Mouse (Mus musculus): Measurements from ENCODE around the gene Snx29. TPM values are rescaled to one million over a fixed set of nuclear protein-coding genes. Genes with fewer than 3 reads are reported as not detected.
A peak's percentile ranks its signal among the peaks of the same experiment; 100 is the strongest.
"Not testable (repeated sequence)": the region's sequence is repeated elsewhere in the genome, so short reads cannot be mapped to it uniquely, and the experiment has no call there.

Gene Snx29
- 3.4 and 4.4 TPM in 2 replicates for polyA plus RNA-seq (2015; fragmentation: Nextera tagmentation; extraction: Ambion mirVana)

DNA sequence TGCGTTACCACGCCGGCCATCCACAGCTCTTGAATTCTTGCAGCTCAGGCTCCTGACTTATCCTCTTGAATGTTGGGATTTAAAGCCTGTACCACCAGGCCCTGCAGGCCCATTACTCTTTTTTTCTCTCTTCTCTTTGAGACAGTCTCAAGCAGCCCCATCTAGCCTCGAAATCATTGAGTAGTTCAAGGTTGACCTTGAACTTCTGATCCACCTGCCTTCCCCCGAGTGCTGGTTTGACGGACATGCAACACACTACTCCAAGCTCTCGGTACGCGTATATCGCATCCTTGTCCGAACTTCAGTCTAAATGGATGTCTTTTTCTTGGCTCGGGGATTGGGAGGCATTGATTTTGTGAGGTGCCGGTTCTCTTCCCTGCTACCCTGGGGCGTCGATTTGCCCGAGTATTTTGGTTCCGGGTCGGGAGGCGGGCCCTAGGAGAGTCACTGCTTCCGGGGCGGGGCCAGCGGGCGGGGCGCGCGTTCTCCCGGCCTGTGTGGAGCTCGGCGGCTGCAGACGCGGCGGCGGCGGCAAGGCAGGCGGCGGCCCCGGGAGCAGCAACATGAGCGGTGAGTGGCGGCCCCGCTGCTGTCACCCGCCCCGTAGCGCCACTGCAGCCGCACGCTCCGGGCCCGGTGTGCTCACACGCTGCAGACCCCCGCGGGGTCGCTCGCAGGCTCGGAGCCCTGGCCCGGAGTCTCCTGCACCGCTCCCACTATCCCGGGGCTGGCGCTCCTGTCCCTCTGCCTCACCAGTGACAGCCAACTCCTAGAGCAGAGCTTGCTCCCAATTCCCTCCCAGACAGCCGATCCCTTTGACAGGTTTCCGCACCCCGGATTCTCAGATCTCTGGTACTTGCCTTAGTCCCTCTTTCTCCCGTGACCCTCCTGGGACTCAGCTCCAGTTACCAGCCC, at the start of gene Snx29:
Snx29 (plus strand) TSS at position 500 of the 915 bp plus-strand sequence.
- no peaks in the 10 kb centered on the region for H3K27me3 ChIP-seq
- 4% methylated on average over 61 of the region's 61 CpGs for WGBS (ENCODE audit: insufficient replicate concordance)
- peak; percentile 95 for DNase-seq

DNA sequence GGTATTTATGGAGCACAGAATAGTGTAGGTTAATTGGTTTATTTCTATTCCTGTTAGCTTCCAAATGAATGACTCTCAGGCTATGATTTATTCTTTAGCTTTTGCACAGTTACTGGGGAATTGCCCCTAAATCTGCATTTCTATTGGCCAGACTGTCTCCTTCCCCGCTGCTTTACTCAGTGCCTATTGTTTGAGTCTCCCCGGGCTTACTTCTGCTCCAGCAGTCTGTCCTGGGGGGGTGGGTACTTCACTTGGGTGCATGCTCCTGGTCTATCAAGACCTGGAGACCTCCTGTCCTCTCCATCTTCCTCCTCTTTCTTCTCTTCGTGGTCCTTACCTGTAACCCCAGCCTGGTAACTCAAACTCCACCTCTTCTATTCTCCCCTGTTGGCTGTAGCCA, 45.8 kb upstream of the Snx29 start:
- ATAC-seq (ENCODE audit: low read depth) (no peak), DNase-seq (no peak)
- Histone ChIP-seq H3K27me3 (no peaks in the 10 kb centered on the region), H3K4me2 (no peak overlapping the region), H3K27ac (no peak overlapping the region), H3K9ac (no peak overlapping the region), H3K36me3 (no peaks in the 10 kb centered on the region), H3K9me3 (replicated peaks) (no peaks in the 10 kb centered on the region), H3K4me1 (replicated peaks) (peaks cover 8% of the 10 kb centered on the region), H3K4me3 (replicated peaks) (no peak overlapping the region)
- 58% methylated on average over 3 of the region's 3 CpGs for WGBS (ENCODE audit: insufficient replicate concordance)

More for the DNA sequence above, at the start of gene Snx29:
- no peaks in the 10 kb centered on the region for H3K36me3 ChIP-seq
- H3K4me3 ChIP-seq (replicated peaks), result peak within 1 kb of the TSS; percentile 90
- H3K9me3 ChIP-seq (replicated peaks), result no peaks in the 10 kb centered on the region
- peak; percentile 95 for ATAC-seq (ENCODE audit: low read depth)
- peak within 1 kb of the TSS; percentile 78 for H3K27ac ChIP-seq
- peak within 1 kb of the TSS; percentile 94 for H3K9ac ChIP-seq
- peak within 1 kb of the TSS; percentile 93 for H3K4me2 ChIP-seq
- peaks cover 18% of the 10 kb centered on the region for H3K4me1 ChIP-seq (replicated peaks)

DNA sequence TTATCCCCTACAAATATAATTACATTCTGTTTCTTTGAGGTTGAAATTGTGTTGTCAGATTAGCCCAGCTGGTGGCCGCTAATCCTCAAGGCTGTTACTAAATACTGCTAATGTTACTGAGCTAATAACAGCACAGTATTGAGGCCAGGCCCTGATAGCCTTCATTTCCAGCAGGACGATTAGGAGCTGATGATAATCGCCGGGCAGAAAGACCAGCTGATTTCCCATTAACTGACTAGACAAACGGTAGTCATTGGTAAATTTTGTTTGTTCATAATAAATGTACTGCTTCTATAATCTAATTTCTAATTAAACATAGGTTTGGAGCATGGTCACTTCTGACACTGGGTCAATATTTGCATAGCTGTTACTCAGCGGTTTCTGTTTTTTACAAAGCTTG, 43.9 kb upstream of the Snx29 start:
- Histone ChIP-seq H3K9me3 (replicated peaks) (no peaks in the 10 kb centered on the region), H3K9ac (no peak overlapping the region), H3K4me2 (no peak overlapping the region), H3K4me1 (replicated peaks) (peaks cover 7% of the 10 kb centered on the region), H3K36me3 (no peaks in the 10 kb centered on the region), H3K4me3 (replicated peaks) (no peak overlapping the region), H3K27me3 (no peaks in the 10 kb centered on the region), H3K27ac (no peak overlapping the region)
- ATAC-seq (ENCODE audit: low read depth) (no peak), DNase-seq (no peak)
- 55% methylated on average over 6 of the region's 6 CpGs for WGBS (ENCODE audit: insufficient replicate concordance)

DNA sequence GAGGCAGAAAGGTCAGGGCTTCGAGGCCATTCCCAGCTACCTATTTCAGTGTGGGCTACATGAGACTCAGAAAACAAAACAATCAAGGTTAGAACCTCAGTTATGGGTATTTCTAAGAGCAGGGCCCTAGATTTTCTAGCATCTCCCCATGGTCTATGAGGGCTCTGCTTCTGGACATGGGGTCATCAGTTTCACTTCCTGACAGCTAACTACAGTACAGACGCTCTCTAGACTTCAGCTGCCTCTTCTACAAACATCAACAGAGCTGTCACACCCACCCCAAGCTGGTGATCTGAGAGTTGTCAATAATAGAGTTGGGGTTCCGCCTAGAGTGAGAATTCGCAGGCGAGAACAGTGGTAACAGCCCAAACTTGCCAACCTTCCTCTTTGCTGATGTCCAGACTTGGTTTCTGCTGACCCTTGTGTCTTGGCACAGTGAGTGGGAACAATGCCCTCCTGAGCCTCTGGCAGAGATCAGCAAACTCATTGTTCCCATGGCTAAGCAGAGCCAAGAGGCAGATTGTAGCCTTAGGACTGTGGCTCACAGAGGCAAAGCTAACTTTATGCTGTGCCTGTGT, 40.0 kb upstream of the Snx29 start:
- H3K27me3 ChIP-seq, result no peaks in the 10 kb centered on the region
- H3K9me3 ChIP-seq (replicated peaks), result no peaks in the 10 kb centered on the region
- 81% methylated on average over 5 of the region's 5 CpGs for WGBS (ENCODE audit: insufficient replicate concordance)
- no peak overlapping the region for H3K27ac ChIP-seq
- ATAC-seq (ENCODE audit: low read depth) (no peak), DNase-seq (no peak)
- H3K4me3 ChIP-seq (replicated peaks), result no peak overlapping the region
- H3K4me1 ChIP-seq (replicated peaks), result peaks cover 23% of the 10 kb centered on the region
- no peaks in the 10 kb centered on the region for H3K36me3 ChIP-seq
- no peak overlapping the region for H3K4me2 ChIP-seq
- no peak overlapping the region for H3K9ac ChIP-seq

DNA sequence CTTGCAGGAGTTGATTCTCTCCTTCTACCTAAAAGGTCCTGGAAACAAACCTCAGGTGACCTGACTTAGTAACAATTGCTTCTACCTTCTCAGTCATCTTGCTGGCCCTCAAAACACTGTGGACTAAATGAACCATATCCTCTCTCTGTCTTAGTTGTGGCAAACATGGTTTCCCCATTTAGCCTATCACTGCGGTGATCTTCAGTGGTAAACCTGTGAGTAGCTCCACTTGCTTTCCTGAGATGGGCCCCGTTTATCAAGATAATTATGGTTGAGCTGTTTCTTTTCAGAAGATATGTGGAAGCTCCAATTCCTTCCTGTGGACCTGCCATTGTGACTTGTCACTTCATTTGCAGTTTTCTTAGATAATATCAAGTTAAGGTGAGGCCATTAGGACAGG, 37.8 kb upstream of the Snx29 start:
- ATAC-seq (ENCODE audit: low read depth) (no peak), DNase-seq (no peak)
- no peak overlapping the region for H3K9ac ChIP-seq
- 51% methylated on average over 2 of the region's 2 CpGs for WGBS (ENCODE audit: insufficient replicate concordance)
- H3K4me1 ChIP-seq (replicated peaks), result peaks cover 15% of the 10 kb centered on the region
- H3K27ac ChIP-seq, result no peak overlapping the region
- H3K4me3 ChIP-seq (replicated peaks), result no peak overlapping the region
- H3K27me3 ChIP-seq, result no peaks in the 10 kb centered on the region
- H3K4me2 ChIP-seq, result no peak overlapping the region
- no peaks in the 10 kb centered on the region for H3K36me3 ChIP-seq
- no peaks in the 10 kb centered on the region; the same call in 1 of the 2 replicates for H3K9me3 ChIP-seq (replicated peaks)

DNA sequence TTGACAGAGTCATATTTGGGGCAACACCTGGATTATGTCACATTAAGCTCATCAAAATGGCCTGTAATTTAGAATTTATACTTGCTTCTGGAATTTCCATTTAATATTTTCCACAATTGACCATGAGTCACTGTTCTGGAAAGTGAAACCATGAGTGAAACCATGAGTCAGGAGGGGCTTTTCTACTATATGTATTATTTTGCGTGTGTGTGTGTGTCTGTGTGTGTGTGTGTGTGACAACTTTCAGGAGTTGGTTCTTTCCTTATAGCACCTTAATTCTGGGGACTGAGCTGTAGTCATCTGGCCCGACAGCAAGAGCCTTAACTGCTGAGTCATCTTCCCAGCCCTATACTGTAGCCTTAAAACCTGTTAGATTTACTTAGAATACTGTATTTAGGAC, 36.8 kb upstream of the Snx29 start:
- H3K36me3 ChIP-seq, result no peaks in the 10 kb centered on the region
- no peak overlapping the region for H3K27ac ChIP-seq
- peaks cover 9% of the 10 kb centered on the region for H3K9me3 ChIP-seq (replicated peaks)
- peak; percentile 15 for DNase-seq
- WGBS (ENCODE audit: insufficient replicate concordance), result 60% methylated on average over 2 of the region's 2 CpGs
- H3K9ac ChIP-seq, result no peak overlapping the region
- no peak overlapping the region for H3K4me3 ChIP-seq (replicated peaks)
- H3K27me3 ChIP-seq, result no peaks in the 10 kb centered on the region
- ATAC-seq (ENCODE audit: low read depth), result no peak
- no peak overlapping the region for H3K4me2 ChIP-seq
- H3K4me1 ChIP-seq (replicated peaks), result peaks cover 15% of the 10 kb centered on the region

DNA sequence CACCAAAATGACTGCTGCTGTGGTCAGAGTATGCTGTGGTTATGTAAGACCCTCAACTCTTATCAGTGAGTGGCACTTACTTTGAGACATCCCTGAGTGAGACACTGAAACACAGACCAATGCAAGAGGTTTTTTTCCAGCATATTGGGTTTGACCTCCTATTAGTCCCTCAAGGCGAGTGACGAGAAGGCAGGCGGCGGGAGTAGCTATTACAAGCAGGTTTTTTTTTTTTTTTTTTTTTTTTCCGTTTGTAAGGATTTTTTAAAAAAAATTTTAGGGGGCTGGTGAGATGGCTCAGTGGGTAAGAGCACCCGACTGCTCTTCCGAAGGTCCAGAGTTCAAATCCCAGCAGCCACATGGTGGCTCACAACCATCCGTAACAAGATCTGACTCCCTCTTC, 33.8 kb upstream of the Snx29 start:
- H3K9me3 ChIP-seq (replicated peaks); H3K4me2 ChIP-seq; H3K4me3 ChIP-seq (replicated peaks); H3K9ac ChIP-seq; ATAC-seq (ENCODE audit: low read depth); DNase-seq; H3K27me3 ChIP-seq; H3K27ac ChIP-seq; H3K36me3 ChIP-seq: not testable (repeated sequence)
- peaks cover 15% of the 10 kb centered on the region for H3K4me1 ChIP-seq (replicated peaks)
- WGBS (ENCODE audit: insufficient replicate concordance), result 82% methylated on average over 8 of the region's 8 CpGs

DNA sequence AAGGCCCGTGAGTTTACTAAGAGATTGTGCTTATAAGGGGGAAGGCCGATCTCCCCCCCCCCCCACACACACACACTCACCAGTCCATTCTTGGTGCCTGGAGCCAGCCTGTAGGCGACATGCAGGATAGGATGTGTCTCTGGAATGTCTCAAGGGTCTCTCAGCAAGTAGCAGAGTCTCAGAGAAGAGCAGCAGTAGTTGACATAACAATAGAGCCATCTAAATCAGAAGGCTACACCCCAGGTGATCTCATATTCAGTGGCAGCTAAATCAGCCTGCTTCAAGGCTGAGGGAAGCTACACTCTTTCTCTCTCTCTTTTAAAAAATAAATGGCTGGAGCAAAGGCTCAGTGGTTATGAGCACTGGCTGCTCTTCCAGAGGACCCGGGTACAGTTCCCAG, 27.1 kb upstream of the Snx29 start:
- H3K27me3 ChIP-seq, result not testable (repeated sequence)

DNA sequence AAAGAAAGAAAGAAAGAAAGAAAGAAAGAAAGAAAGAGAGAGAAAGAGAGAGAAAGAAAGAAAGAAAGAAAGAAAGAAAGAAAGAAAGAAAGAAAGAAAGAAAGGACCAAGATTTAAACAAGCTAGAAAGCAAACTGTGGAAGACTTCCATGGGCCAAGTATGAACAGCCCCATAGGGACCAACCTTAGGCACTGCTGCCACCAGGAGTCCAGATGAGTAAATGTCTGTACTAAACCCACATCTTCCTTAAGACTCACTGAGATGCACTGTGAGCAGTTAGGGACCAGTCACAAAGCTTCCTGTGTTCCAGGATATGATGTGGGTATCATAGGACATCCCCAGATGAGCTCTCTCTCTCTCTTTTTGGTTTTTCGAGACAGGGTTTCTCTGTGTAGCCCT, 25.0 kb upstream of the Snx29 start:
- not testable (repeated sequence) for DNase-seq; H3K9me3 ChIP-seq (replicated peaks); H3K4me1 ChIP-seq (replicated peaks); H3K4me2 ChIP-seq; H3K27ac ChIP-seq; H3K27me3 ChIP-seq; H3K9ac ChIP-seq; H3K36me3 ChIP-seq; H3K4me3 ChIP-seq (replicated peaks)
- ATAC-seq (ENCODE audit: low read depth), result peak; percentile 64; the same call in 1 of the 2 replicates
- WGBS (ENCODE audit: insufficient replicate concordance), result 50% methylated on average over 1 of the region's 1 CpGs

More for the DNA sequence above, 27.1 kb upstream of the Snx29 start:
- H3K4me2 ChIP-seq; H3K9me3 ChIP-seq (replicated peaks); H3K4me3 ChIP-seq (replicated peaks); ATAC-seq (ENCODE audit: low read depth); H3K27ac ChIP-seq; H3K9ac ChIP-seq; H3K36me3 ChIP-seq; DNase-seq; H3K4me1 ChIP-seq (replicated peaks): not testable (repeated sequence)
- 71% methylated on average over 4 of the region's 4 CpGs for WGBS (ENCODE audit: insufficient replicate concordance)

DNA sequence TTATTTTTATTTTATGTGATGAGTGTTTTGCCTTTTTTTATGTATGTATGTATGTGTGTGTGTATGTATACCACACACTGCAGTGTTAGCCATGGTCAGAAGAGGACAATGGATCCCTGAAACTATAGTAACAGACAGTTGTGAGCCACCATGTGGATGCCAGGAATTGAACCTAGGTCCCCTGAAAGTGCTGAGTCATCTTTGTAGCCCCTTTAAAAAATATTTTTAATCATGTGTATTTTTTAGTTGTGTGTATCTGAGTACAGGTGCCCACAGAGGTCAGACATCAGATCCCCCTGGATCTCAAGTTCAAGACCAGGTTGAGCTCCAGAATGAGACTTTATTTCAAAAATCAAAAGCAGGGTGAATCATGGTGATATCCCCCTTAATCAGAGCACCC, 19.0 kb upstream of the Snx29 start:
- Histone ChIP-seq H3K4me2 (no peak overlapping the region), H3K9ac (no peak overlapping the region), H3K4me1 (replicated peaks) (peaks cover 4% of the 10 kb centered on the region), H3K27ac (no peak overlapping the region), H3K36me3 (no peaks in the 10 kb centered on the region), H3K27me3 (no peaks in the 10 kb centered on the region), H3K4me3 (replicated peaks) (no peak overlapping the region), H3K9me3 (replicated peaks) (no peaks in the 10 kb centered on the region)
- ATAC-seq (ENCODE audit: low read depth), result no peak
- DNase-seq, result no peak

DNA sequence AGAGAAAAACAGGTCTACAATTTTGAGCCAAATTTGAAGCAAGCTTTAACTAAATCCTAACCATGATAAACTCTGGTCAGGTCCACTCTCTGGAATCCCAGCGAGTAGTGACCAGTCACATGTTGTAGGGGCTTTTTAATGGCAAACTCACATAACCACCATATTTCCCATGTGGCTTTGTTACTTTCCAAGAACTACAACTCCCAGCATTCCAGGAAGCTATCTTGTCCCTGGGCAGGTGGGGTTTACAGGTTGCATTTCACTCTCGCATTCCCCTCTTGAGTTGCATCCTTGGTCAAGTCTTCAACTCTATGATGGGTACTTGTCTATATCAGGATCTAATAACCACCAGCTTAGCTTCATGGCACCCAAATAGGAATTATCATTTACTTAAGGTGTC, 17.2 kb upstream of the Snx29 start:
- H3K9me3 ChIP-seq (replicated peaks), result no peaks in the 10 kb centered on the region
- no peak overlapping the region for H3K9ac ChIP-seq
- 72% methylated on average over 2 of the region's 2 CpGs for WGBS (ENCODE audit: insufficient replicate concordance)
- no peak overlapping the region for H3K27ac ChIP-seq
- peaks cover under 1% of the 10 kb centered on the region for H3K4me1 ChIP-seq (replicated peaks)
- H3K4me3 ChIP-seq (replicated peaks), result no peak overlapping the region
- no peaks in the 10 kb centered on the region for H3K36me3 ChIP-seq
- ATAC-seq (ENCODE audit: low read depth) (no peak), DNase-seq (no peak)
- H3K27me3 ChIP-seq, result no peaks in the 10 kb centered on the region
- H3K4me2 ChIP-seq, result no peak overlapping the region

DNA sequence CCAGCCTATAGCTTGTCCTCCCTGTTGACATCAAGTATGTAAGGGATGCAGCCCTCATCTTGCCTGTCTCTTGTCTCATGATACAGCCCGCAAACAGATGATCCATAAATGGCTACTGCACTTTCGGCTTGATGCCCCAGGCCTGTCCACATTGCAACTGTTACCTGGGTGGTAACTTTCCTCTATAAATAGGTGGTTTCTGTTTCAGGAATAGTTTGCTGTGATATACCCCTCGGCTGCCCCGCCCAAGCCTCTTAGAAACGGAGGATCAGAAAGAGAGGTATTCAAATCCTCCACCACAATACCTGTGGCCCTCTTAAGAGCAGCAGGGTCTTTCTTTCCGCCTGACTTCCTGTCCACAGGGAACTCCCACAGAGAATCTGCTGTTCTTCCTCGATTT, 9.2 kb upstream of the Snx29 start, which contains the start of gene Tnfrsf17:
Tnfrsf17 (plus strand) TSS at position 301 of the 400 bp plus-strand sequence.
- Histone ChIP-seq H3K9me3 (replicated peaks) (no peaks in the 10 kb centered on the region), H3K4me1 (replicated peaks) (no peaks in the 10 kb centered on the region), H3K36me3 (no peaks in the 10 kb centered on the region), H3K9ac (no peak within 1 kb of the TSS), H3K27me3 (no peaks in the 10 kb centered on the region), H3K4me2 (no peak within 1 kb of the TSS), H3K27ac (no peak within 1 kb of the TSS), H3K4me3 (replicated peaks) (no peak within 1 kb of the TSS)
- ATAC-seq (ENCODE audit: low read depth), result no peak
- no peak for DNase-seq
- WGBS (ENCODE audit: insufficient replicate concordance), result 61% methylated on average over 7 of the region's 7 CpGs
